ENCODE assay signal across 15 mouse cellular contexts in the genomic region with DNA sequence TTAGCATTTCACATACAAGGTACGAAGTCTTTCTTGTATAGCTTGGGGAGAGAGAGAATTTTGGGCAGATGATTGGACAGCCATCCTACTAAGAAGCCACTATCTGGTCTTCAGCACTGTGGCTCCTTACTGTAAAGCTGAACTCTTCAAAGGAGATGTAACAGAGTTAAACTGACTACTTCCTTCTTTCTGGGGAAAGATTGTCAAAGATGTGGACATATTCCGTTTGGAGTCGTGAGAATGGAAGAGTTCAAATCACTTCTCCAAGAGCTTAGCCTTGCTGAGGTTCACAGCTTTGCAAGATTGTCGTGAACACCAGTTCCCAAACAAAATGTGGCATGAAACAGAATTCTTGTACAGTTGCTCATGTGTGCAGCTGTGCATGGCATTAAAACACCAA.
"Had no signal": no experiment of that assay in that cellular context is flagged by ENCODE, and none has a peak within 500 bp of the region (broad histone marks: within the 10 kb centered on the region; RNA-seq: fewer than 3 reads in every experiment).

No protein-coding gene starts in this region.

- DNase-seq: gastrocnemius, postnatal 14 days; gastrocnemius, postnatal 36 days; heart, adult 18-20 months; heart, postnatal 10 days; heart, postnatal 4 days; kidney, adult 18-20 months; kidney, adult 8-10 months; kidney, postnatal 10 days; kidney, postnatal 36 days; liver; liver, embryonic 13.5 days had no signal

- ATAC-seq: hindbrain, embryonic 16.5 days; inflammation-experienced regulatory T-cells, adult 6 months; intestine, embryonic 15.5 days; intestine, postnatal 0 days had no signal
